Mouse (Mus musculus) macrophage (primary cell): ENCODE results near the gene Ccdc155. TPM values are rescaled to one million over a fixed set of nuclear protein-coding genes. Genes with fewer than 3 reads are reported as not detected.

Experiments
- H3K27ac ChIP-seq: fragments of 350-480 bp; formaldehyde crosslinking; 2 replicates; pipeline ENCODE4 v1.9.0; 2021
- H3K36me3 ChIP-seq: fragments of 350-480 bp; formaldehyde crosslinking; 2 replicates; pipeline ENCODE4 v1.9.0; 2021; ENCODE audit errors: inconsistent target
- H3K4me3 ChIP-seq: fragments of 350-480 bp; formaldehyde crosslinking; 2 replicates; pipeline ENCODE4 v1.9.0; 2021; ENCODE audit errors: inconsistent target
- H3K79me2 ChIP-seq: fragments of 350-480 bp; formaldehyde crosslinking; 2 replicates; pipeline ENCODE4 v1.9.0; 2021; ENCODE audit errors: inconsistent target
- WGBS: methylation state at CpG from one replicate; pipeline ENCODE4 v1.1.7; 2026; ENCODE audit warnings: inconsistent platforms; ENCODE audit not compliant: missing documents; 5-methylcytosine and 5-hydroxymethylcytosine counted together
- polyA plus RNA-seq: library from polyadenylated mRNA; stranded (reverse); fragments of 250-400 nt; gene quantifications from 3 replicates; pipeline ENCODE4 v1.2.4, GENCODE M21; 2018; ENCODE audit warnings: inconsistent platforms

Gene Ccdc155
- polyA plus RNA-seq, 1 experiment from 2014 or later: not detected

DNA sequence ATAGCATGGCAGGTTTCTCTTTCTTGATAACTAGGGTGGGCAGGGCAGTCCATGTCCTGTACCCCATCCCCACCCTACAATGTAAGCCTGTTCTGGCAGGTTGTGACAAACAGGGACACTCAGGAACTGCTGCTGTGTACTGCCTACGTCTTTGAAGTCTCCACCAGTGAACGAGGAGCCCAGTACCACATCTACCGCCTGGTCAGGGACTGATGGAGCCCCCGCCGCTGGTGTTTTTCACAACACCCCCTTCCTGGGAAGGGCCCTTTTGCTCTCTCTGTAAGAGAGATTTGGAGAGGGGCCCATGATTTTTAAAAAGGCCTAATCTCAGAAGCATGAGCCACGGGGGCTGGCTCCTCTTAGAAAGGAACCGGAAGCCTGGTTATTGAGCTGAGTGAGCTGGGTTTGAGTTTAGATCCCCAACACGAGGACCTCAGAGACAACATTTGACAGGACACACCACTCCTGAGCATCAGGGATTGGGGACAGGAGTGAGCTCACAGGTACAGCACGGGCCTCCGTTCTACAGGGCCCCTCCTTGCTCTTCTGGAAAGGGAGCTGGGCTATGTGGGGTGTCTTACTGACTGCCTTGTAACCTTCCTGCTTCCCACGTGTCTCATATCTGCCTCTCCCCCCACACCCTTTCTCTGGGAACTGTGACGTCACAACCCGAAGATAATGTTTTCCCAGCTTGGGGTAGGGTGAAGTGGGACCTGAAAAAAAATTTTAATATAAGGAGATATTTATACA, 28.2 kb upstream of the Ccdc155 start:
- Histone ChIP-seq H3K36me3 (peaks cover 19% of the 10 kb centered on the region; the same call in 1 of the 2 replicates), H3K27ac (no peak overlapping the region), H3K79me2 (no peaks in the 10 kb centered on the region), H3K4me3 (no peak overlapping the region)
- WGBS: 87% methylated on average over 12 of the region's 13 CpGs

DNA sequence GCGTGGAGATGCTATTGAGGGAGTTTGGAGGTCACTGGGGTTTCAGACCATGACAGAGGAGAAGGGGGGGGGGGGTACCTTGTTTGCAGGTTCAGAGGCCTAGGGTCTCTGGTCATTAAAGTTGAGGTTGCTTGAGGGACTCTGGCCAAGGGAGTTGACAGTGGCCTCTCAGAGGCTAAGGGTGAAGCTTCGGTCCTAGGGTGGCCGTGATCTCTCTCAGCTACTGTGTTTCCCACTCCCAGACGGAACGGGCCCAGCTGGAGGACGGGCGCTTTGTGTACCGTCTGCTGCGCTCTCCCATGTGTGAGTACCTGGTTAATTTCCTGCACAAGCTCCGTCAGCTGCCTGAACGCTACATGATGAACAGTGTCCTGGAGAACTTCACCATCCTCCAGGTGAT, 27.2 kb upstream of the Ccdc155 start:
- Histone ChIP-seq H3K27ac (no peak overlapping the region), H3K36me3 (peaks cover 19% of the 10 kb centered on the region; the same call in 1 of the 2 replicates), H3K4me3 (no peak overlapping the region), H3K79me2 (no peaks in the 10 kb centered on the region)
- WGBS: 93% methylated on average over 11 of the region's 11 CpGs

DNA sequence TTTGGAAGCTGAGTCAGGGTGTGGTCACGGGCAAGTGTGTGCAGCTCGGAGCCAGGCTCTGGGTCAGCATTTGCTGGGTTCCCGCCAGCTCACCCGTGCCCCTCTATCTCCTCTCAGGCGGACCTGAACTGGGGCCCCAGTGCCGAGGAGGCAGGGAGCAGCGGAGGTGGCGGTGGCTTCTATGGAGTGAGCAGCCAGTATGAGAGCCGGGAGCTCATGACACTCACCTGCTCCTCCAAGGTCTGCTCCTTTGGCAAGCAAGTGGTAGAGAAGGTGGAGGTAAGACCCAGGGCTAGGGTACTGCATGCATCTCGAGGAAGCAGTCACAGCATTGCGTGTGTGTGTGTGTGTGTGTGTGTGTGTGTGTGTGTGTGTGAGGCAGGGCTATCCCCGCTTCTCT, 26.5 kb upstream of the Ccdc155 start:
- no peak overlapping the region for H3K4me3 ChIP-seq

DNA sequence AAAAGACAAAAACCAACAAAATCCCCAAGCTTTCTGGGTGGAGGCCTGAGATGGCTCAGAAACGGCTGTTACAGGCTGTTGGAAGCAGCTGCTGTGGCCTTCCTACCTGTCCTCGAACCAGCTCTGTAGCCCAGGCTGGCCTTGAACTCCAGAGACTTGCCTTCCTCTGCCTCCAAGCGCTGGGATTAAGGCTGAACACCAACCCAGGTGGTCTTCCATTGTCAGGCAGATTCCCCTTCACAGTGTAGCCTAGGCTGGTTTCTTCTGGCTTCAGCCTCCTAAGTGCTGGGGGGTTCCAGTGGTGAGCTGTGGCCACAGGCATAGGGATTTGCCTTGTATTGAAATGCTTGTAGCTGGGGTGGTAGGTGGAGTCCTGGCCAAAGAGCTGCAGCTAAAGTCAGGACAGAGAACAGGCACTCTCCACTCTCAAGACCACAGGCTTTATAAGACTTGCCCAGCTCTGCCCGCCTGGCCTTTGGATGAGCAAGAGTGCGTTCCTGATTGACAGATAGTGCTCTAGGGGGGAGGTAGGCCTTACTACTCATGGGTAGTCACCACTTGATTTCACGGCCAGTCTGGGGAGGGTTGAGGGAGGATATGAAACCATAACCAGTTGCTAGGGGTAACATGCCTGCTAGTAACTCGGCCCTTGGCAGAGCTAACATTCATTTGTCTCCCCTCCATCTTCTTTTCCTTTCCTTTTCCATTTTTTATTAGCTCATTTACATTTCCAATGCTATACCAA, 24.9 kb upstream of the Ccdc155 start:
- 72% methylated on average over 7 of the region's 7 CpGs for WGBS
- Histone ChIP-seq H3K27ac (no peak overlapping the region), H3K36me3 (0 out of 2 replicates have a peak, but pooled peaks cover 7% of the 10 kb centered on the region), H3K79me2 (no peaks in the 10 kb centered on the region), H3K4me3 (no peak overlapping the region)

More for the DNA sequence above, 26.5 kb upstream of the Ccdc155 start:
- H3K27ac ChIP-seq: no peak overlapping the region
- H3K79me2 ChIP-seq: no peaks in the 10 kb centered on the region
- WGBS: 87% methylated on average over 10 of the region's 12 CpGs
- peaks cover 19% of the 10 kb centered on the region; the same call in 1 of the 2 replicates for H3K36me3 ChIP-seq

DNA sequence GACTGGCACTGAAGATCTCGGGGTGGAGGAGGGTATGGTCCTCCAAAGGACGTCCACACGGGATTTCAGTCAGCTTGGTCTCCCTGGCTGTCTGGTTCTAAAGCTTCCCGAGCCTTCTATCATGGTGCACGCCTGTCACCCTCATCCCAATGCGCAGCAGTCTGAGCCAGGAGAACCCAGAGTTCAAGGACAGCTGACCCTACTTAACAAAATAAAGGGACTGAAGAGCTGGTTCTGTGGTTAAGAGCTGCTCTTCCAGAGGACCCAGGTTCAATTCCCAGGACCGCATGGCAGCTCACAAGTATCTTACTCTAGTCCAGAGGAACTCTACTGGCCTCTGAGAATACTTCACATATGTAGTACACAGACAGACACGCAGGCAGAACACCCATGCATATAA, 24.4 kb upstream of the Ccdc155 start:
- 96% methylated on average over 8 of the region's 8 CpGs for WGBS
- Histone ChIP-seq H3K36me3 (0 out of 2 replicates have a peak, but pooled peaks cover 7% of the 10 kb centered on the region), H3K27ac (no peak overlapping the region), H3K4me3 (no peak overlapping the region), H3K79me2 (no peaks in the 10 kb centered on the region)

DNA sequence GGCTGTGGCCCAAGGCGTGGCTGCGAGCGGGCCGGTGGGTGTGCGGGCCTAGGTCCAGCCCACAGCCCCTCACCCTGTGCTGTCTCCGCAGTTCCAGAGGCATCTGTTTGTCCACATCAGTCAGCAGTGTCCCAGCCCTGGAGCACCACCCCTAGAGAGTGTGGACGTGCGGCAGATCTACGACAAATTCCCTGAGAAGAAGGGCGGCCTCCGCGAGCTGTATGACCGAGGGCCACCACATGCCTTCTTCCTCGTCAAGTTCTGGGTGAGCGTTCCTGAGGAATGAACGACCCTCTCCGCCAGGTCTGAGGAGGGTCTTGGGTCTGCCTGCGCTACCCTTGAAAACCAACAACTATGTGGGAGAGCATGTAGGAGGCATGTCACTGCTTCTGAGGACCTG, 23.9 kb upstream of the Ccdc155 start:
- Histone ChIP-seq H3K79me2 (no peaks in the 10 kb centered on the region), H3K4me3 (no peak overlapping the region), H3K27ac (no peak overlapping the region), H3K36me3 (0 out of 2 replicates have a peak, but pooled peaks cover 3% of the 10 kb centered on the region)
- WGBS: 97% methylated on average over 18 of the region's 18 CpGs

DNA sequence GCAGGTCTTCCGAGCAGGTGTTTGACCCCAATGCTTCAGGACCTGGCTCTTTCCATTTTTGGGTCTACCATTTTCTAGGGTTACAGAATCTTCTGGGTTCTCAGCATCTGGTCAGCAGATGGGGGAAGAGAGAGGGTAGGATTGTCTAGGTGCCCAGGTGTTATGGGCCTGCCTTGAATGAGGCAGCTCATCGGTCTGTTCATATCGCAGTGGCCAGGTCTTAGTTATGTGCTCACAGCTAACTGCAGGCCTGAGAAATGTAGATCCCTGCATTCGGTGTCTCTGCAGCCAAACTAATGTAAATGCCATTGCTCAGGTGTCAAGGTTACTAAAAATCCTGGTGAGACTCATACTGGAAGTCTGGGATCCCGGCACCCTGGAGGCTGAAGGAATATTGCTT, 21.7 kb upstream of the Ccdc155 start:
- no peaks in the 10 kb centered on the region for H3K79me2 ChIP-seq
- no peaks in the 10 kb centered on the region for H3K36me3 ChIP-seq
- WGBS: 97% methylated on average over 5 of the region's 5 CpGs
- H3K4me3 ChIP-seq: no peak overlapping the region
- no peak overlapping the region for H3K27ac ChIP-seq

DNA sequence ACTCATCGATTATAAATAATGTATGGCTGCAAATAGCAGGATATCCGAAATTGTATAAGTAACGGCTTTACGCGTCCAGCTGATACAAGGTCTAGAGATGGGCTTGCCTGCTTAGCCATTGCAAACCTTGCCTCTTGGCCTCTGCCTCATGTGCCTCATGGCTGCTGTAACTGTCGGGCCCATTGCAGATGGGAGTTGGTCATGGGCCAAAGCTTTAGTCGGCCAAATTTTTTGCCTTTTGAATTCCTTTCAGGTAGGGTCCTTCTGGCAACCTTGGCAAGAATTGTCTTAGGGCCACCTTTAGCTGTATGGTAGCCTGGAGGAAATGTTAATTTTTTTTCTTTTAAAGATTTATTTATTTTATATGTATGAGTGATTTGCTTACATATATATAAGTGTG, 20.1 kb upstream of the Ccdc155 start:
- WGBS: 88% methylated on average over 7 of the region's 7 CpGs
- Histone ChIP-seq H3K36me3 (no peaks in the 10 kb centered on the region), H3K79me2 (no peaks in the 10 kb centered on the region), H3K27ac (no peak overlapping the region), H3K4me3 (no peak overlapping the region)

DNA sequence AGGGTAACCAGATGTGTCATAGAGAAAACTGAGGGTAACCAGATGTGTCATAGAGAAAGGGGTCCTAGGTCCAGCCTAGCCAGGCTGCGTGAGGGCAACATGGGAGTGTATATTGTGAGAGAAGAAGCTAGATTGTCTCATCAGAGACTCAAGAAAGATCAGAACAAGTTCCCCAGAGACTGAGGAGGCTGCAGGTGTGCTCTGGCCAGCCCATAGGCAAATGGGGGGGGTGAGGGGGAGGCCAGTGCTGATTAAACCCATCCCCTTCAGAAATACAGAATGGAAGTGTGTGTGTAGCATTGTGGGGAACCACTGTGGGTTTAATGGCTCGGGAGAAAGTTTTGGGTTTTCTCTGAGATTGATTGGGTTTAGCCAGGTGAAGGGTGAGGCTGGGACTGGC, 17.0 kb upstream of the Ccdc155 start:
- no peaks in the 10 kb centered on the region for H3K36me3 ChIP-seq
- no peak overlapping the region for H3K27ac ChIP-seq
- 65% methylated on average over 2 of the region's 2 CpGs for WGBS
- H3K4me3 ChIP-seq: no peak overlapping the region
- H3K79me2 ChIP-seq: no peaks in the 10 kb centered on the region

DNA sequence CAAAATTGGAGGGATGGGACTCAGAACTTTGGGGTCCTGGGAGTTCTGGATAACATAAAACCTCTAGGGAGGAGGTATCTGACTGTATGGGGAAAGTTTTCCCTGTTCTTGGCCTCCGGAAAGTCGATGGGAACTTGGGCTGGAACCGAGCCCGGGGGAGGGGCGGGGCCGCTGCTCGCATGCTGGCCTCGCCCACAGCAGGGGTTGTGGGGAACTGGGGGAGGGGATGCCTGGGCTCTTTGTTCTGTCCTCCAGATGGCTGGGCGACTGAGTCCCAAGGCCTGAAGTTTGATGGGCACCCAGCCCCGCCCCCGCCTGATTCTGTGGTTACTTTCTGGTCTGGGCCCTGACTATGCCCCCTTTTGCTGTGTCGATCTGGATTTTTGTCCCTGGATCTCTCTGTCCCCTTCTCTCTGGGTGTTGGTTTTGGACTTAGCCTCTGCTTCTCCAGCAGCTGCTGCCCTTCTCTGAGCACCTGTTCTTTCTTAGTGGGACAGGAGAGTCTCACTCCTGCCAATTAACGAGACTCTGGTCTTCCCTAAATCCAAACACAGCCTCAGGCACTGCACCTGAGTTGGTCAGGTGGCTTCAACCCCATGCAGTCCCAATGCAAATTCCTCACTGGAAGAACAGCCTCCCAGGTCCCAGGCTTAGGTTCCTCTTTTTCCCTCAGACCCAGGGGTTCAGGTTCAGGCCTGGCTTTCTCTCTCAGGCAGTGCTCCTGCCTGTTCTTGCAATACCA, 11.9 kb upstream of the Ccdc155 start:
- no peaks in the 10 kb centered on the region for H3K79me2 ChIP-seq
- WGBS: 14% methylated on average over 13 of the region's 13 CpGs
- no peaks in the 10 kb centered on the region for H3K36me3 ChIP-seq
- H3K27ac ChIP-seq: no peak overlapping the region
- no peak overlapping the region for H3K4me3 ChIP-seq

DNA sequence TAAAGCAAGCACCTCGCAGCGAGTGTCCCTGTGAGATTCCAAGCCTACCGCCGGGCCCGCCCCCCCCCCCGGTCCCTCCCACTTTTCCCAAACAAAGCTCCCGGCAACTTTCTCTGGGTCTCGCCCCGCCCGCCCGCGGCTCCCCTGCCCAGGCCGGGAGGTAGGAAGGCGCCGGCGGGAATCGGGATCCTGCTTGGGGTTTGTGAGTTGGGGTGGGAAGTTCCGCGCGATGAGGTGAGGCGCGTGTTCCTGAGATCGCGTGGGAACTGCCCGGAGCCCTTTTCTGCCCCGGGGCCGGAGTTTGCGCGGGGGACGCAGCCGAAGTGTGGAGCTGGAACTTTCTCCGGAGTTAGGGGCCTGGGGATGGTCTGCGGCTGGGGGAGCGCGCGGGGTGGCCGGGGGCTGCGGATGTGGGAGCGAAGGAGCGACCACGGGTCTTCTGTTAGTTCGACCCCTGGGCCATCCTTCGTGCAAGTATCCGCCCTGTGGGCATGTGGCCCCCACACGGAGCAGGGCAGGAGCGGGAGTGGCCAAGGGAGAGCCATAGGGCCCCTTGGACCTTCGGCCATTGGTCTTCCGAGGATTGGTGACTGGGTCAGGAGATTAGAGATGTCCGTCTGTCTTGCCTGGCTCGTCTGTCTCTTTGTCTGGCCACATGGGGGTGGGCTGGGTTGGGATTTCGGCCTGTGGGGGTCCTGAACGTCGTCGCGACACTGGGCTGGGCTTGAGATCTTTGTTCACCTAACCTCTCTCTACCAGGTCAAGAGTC, 11.2 kb upstream of the Ccdc155 start, which contains the start of gene Tead2:
Gene Tead2 (plus strand): TSS at position 81 of the 769 bp plus-strand sequence.
- Histone ChIP-seq H3K27ac (no peak within 1 kb of the TSS), H3K79me2 (no peaks in the 10 kb centered on the region), H3K36me3 (no peaks in the 10 kb centered on the region), H3K4me3 (no peak within 1 kb of the TSS)
- WGBS: 6% methylated on average over 37 of the region's 55 CpGs

DNA sequence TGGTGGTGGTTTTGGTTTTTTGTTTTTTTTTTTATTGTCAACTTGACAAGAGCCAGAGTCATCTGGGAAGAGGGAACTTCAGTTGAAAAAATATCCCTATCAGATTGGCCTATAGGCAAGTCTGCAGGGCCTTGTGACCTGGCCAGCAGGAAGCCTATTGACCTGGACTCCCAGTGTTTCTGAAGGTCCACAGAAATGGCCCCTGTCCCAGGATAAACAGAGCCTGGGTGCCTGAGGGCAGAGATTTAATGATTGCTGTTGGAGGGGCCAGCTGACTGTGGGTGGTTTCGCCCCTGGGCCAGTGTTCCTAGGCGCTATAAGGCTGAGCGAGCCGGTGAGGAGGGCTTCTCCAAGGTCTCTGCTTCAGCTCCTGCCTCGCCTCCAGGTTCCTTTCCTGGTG, 9.0 kb upstream of the Ccdc155 start:
- Histone ChIP-seq H3K27ac (no peak overlapping the region), H3K4me3 (no peak overlapping the region), H3K36me3 (no peaks in the 10 kb centered on the region), H3K79me2 (no peaks in the 10 kb centered on the region)
- WGBS: 92% methylated on average over 5 of the region's 5 CpGs

DNA sequence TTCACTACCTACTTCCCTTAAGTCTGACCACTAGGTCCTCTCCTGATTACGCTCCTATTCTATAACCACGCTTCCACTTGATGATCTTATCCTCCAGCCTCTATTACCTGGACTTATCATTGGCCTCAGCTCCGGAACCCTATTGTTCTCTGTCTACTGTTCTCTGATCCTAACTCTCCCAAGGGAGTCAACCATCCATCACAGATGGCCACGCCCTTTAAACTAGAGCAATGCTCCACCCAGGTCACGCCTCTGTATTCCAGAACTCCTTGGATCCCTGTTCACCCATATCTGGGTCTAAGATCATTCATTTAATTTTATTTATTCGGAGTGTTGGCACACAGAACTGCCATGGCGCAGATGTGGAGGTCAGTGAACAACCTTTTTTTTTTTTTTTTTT, 7.7 kb upstream of the Ccdc155 start:
- Histone ChIP-seq H3K79me2 (no peaks in the 10 kb centered on the region), H3K36me3 (no peaks in the 10 kb centered on the region), H3K27ac (no peak overlapping the region), H3K4me3 (no peak overlapping the region)
- 88% methylated on average over 7 of the region's 7 CpGs for WGBS

DNA sequence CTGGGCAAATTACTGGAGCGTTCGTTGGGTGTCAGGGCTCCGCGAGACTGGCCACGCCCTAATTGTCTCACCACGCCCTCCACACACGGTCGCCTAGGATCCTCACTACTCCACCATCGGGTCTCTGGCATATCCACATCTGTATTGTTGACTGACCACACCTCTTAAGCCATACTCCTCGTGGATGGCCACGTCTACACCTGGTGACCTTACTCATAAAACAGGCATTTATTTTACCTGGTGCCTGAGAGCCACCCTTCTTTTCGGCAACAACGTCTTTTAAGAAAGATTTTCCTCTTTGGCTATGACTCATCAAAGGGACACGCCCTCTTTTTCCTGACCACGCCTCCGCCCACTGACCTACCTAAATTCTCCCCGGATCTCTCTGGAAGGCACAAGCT, 7.2 kb upstream of the Ccdc155 start, which contains the start of gene Dkkl1:
Gene Dkkl1 (minus strand): TSS at position 297 of the 401 bp plus-strand sequence.
- no peaks in the 10 kb centered on the region for H3K79me2 ChIP-seq
- no peak within 1 kb of the TSS for H3K4me3 ChIP-seq
- 2% methylated on average over 17 of the region's 17 CpGs for WGBS
- no peaks in the 10 kb centered on the region for H3K36me3 ChIP-seq
- H3K27ac ChIP-seq: no peak within 1 kb of the TSS
